Mouse (Mus musculus) lung, embryonic 14.5 days (tissue): Measurements from ENCODE around the gene Dlgap1. TPM values are rescaled to one million over a fixed set of nuclear protein-coding genes. Genes with fewer than 3 reads are reported as not detected.

Experiments
- ATAC-seq: fragments of 200-750 bp; cut with Nextera tagmentation; 2 replicates; pipeline ENCODE4 v1.8.0; 2017; ENCODE audit warnings: mild to moderate bottlenecking, moderate TSS enrichment, moderate library complexity; ENCODE audit not compliant: insufficient read depth
- DNase-seq: peaks from one replicate; pipeline ENCODE4 v3.0.0-alpha.2; 2015
- H3K27ac ChIP-seq: fragments of 300-500 bp; sonication (generic); 2 replicates; pipeline ENCODE4 v1.5.1; 2014; ENCODE audit warnings: low read depth, mild to moderate bottlenecking, moderate library complexity
- H3K27me3 ChIP-seq: fragments of 300-500 bp; sonication (generic); 2 replicates; pipeline ENCODE4 v1.6.1; 2014; ENCODE audit warnings: low read length, control low read depth; ENCODE audit not compliant: insufficient read depth
- H3K36me3 ChIP-seq: fragments of 300-500 bp; sonication (generic); 2 replicates; pipeline ENCODE4 v1.6.1; 2014; ENCODE audit warnings: control low read depth; ENCODE audit not compliant: insufficient read depth
- H3K4me1 ChIP-seq: fragments of 300-500 bp; sonication (generic); 2 replicates; pipeline ENCODE4 v1.6.1; 2014; ENCODE audit warnings: antibody characterized with exemption, control low read depth; ENCODE audit not compliant: insufficient read depth
- H3K4me2 ChIP-seq: fragments of 300-500 bp; sonication (generic); 2 replicates; pipeline ENCODE4 v1.6.1; 2014; ENCODE audit warnings: mild to moderate bottlenecking
- H3K4me3 ChIP-seq: fragments of 300-500 bp; sonication (generic); 2 replicates; pipeline ENCODE4 v1.5.1; 2014; ENCODE audit warnings: low read depth, low read length
- H3K9ac ChIP-seq: fragments of 300-500 bp; sonication (generic); 2 replicates; pipeline ENCODE4 v1.6.1; 2014
- H3K9me3 ChIP-seq: fragments of 300-500 bp; sonication (generic); 2 replicates; pipeline ENCODE4 v1.6.1; 2016; ENCODE audit warnings: low read depth, low read length, control low read depth
- CTCF ChIP-seq: IDR thresholded peaks from 2 replicates; pipeline ENCODE4 v1.5.1; 2016; ENCODE audit warnings: antibody characterized with exemption, low read depth
- WGBS: fragments of 180-500 bp; shearing (Covaris S2); extraction: QIAGEN DNeasy Blood & Tissue Kit; methylation state at CpG from one replicate; pipeline ENCODE4 v1.1.7; 2014; 5-methylcytosine and 5-hydroxymethylcytosine counted together
- polyA plus RNA-seq: library from polyadenylated mRNA; unstranded; fragments of >200 nt; fragmentation: Nextera tagmentation; extraction: Ambion mirVana; gene quantifications from 2 replicates; pipeline ENCODE4 v1.2.1, GENCODE M21; 2014

Gene Dlgap1
- polyA plus RNA-seq, 1 experiment from 2014 or later = 1.1 TPM

GRCm38 (mm10) chr17:70744570-70745153 is 775.8 kb downstream of the Dlgap1 start:
- Histone ChIP-seq H3K9me3 (no peaks in the 10 kb centered on the region), H3K4me2 (no peak overlapping the region), H3K27me3 (no peaks in the 10 kb centered on the region), H3K4me3 (no peak overlapping the region), H3K36me3 (no peaks in the 10 kb centered on the region), H3K27ac (no peak overlapping the region), H3K9ac (no peak overlapping the region), H3K4me1 (peaks cover 9% of the 10 kb centered on the region)
- no peak for ATAC-seq
- 94% methylated on average over 5 of the region's 5 CpGs for WGBS
- DNase-seq = no peak
- no peak for TF ChIP-seq CTCF

GRCm38 (mm10) chr17:70745385-70745784 is 776.5 kb downstream of the Dlgap1 start:
- Histone ChIP-seq H3K9me3 (no peaks in the 10 kb centered on the region), H3K27ac (no peak overlapping the region), H3K4me2 (no peak overlapping the region), H3K4me3 (no peak overlapping the region), H3K27me3 (no peaks in the 10 kb centered on the region), H3K4me1 (peaks cover 9% of the 10 kb centered on the region), H3K9ac (no peak overlapping the region), H3K36me3 (no peaks in the 10 kb centered on the region)
- ATAC-seq = peak; percentile 90
- TF ChIP-seq CTCF = no peak
- 41% methylated on average over 6 of the region's 6 CpGs for WGBS
- DNase-seq = peak; percentile 81

- WGBS = 45% methylated on average over 9 of the region's 9 CpGs
- no peaks in the 10 kb centered on the region for H3K36me3 ChIP-seq
- peaks cover 14% of the 10 kb centered on the region for H3K4me1 ChIP-seq
Measured at GRCm38 (mm10) chr17:70746379-70747079, 777.7 kb downstream of the Dlgap1 start.

GRCm38 (mm10) chr17:70747731-70748475 is 779.0 kb downstream of the Dlgap1 start:
- 1% methylated on average over 23 of the region's 23 CpGs for WGBS
- ATAC-seq (no peak), DNase-seq (peak; percentile 71)
- no peaks in the 10 kb centered on the region for H3K27me3 ChIP-seq
- H3K27ac ChIP-seq = peak overlapping the region; percentile 83
- peaks cover 20% of the 10 kb centered on the region for H3K4me1 ChIP-seq
- peak overlapping the region; percentile 65 for H3K4me2 ChIP-seq
- TF ChIP-seq CTCF = no peak
- no peaks in the 10 kb centered on the region for H3K36me3 ChIP-seq
- H3K9me3 ChIP-seq = no peaks in the 10 kb centered on the region
- peak overlapping the region; percentile 28 for H3K4me3 ChIP-seq
- H3K9ac ChIP-seq = peak overlapping the region; percentile 45

More at GRCm38 (mm10) chr17:70746379-70747079, 777.7 kb downstream of the Dlgap1 start:
- DNase-seq = no peak
- no peaks in the 10 kb centered on the region for H3K27me3 ChIP-seq
- H3K27ac ChIP-seq = peak overlapping the region; percentile 30; the same call in 1 of the 2 replicates
- H3K4me3 ChIP-seq = no peak overlapping the region
- H3K4me2 ChIP-seq = no peak overlapping the region
- peak; percentile 38 for TF ChIP-seq CTCF
- no peak overlapping the region for H3K9ac ChIP-seq
- no peaks in the 10 kb centered on the region for H3K9me3 ChIP-seq
- ATAC-seq = no peak

- Histone ChIP-seq H3K27ac (peak overlapping the region; percentile 83), H3K4me1 (peaks cover 20% of the 10 kb centered on the region), H3K9me3 (no peaks in the 10 kb centered on the region), H3K27me3 (no peaks in the 10 kb centered on the region), H3K4me2 (peak overlapping the region; percentile 65), H3K4me3 (peak overlapping the region; percentile 28; the same call in 1 of the 2 replicates), H3K36me3 (no peaks in the 10 kb centered on the region), H3K9ac (peak overlapping the region; percentile 45; the same call in 1 of the 2 replicates)
- WGBS = 26% methylated on average over 10 of the region's 10 CpGs
- DNase-seq (no peak), ATAC-seq (no peak)
- no peak for TF ChIP-seq CTCF
Measured at GRCm38 (mm10) chr17:70748476-70748830, 779.6 kb downstream of the Dlgap1 start.

GRCm38 (mm10) chr17:70748964-70749650 is 780.2 kb downstream of the Dlgap1 start:
- H3K9me3 ChIP-seq = no peaks in the 10 kb centered on the region
- peaks cover 20% of the 10 kb centered on the region for H3K4me1 ChIP-seq
- no peak overlapping the region for H3K4me3 ChIP-seq
- no peaks in the 10 kb centered on the region for H3K27me3 ChIP-seq
- no peak overlapping the region for H3K4me2 ChIP-seq
- TF ChIP-seq CTCF = no peak
- ATAC-seq = no peak
- H3K9ac ChIP-seq = no peak overlapping the region
- H3K36me3 ChIP-seq = no peaks in the 10 kb centered on the region
- no peak overlapping the region for H3K27ac ChIP-seq
- no peak for DNase-seq
- WGBS = 45% methylated on average over 7 of the region's 7 CpGs
